Mouse (Mus musculus) megakaryocyte progenitor cell, adult 5-6 weeks (primary cell): ENCODE results near the gene Pgm2. TPM values are rescaled to one million over a fixed set of nuclear protein-coding genes. Genes with fewer than 3 reads are reported as not detected.

ENCODE experiments used
- ATAC-seq: replicated peaks from 2 replicates; pipeline ENCODE4 v1.8.0; 2016; ENCODE audit warnings: mild to moderate bottlenecking, moderate TSS enrichment, inconsistent platforms; ENCODE audit not compliant: poor library complexity
- total RNA-seq, 2 experiments: library from RNA; stranded (forward) in 1 of 2; stranded (reverse) in 1 of 2; fragments of 157-497, 149-512 nt in 1 of 2; fragments of 200-1000 nt in 1 of 2; gene quantifications; 2 replicates each; pipeline versions ENCODE4 v1.2.3 to v1.2.4; 2015 to 2017

Pgm2 gene
- total RNA-seq, 2 experiments from 2014 or later = 32.9 to 40.1 TPM

DNA sequence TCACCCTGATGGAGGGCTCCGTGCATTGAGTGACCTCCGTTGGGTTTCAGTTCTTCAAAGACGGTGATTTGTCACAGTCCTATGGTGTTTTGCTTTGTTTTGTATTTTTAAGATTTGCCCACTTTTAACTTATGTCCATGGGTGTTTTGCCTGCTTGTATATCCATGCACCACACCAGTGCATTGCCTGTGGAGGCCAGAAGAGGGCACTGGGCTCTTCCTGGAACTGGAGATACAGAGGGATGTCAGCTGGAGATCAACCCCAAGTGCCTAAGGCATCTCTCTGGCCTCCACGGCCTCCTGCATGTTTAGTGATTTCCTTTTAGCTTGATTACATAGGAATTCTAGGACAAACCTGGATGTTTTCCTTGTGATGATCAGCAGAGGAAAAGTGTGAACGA, 43.6 kb downstream of the Pgm2 start:
- peak; percentile 79 for ATAC-seq

GRCm38 (mm10) chr5:64140202-64140601, 47.5 kb downstream of the Pgm2 start:
- ATAC-seq = peak; percentile 68

- ATAC-seq = no peak
Observed at GRCm38 (mm10) chr5:64144315-64144714, 51.6 kb downstream of the Pgm2 start.

DNA sequence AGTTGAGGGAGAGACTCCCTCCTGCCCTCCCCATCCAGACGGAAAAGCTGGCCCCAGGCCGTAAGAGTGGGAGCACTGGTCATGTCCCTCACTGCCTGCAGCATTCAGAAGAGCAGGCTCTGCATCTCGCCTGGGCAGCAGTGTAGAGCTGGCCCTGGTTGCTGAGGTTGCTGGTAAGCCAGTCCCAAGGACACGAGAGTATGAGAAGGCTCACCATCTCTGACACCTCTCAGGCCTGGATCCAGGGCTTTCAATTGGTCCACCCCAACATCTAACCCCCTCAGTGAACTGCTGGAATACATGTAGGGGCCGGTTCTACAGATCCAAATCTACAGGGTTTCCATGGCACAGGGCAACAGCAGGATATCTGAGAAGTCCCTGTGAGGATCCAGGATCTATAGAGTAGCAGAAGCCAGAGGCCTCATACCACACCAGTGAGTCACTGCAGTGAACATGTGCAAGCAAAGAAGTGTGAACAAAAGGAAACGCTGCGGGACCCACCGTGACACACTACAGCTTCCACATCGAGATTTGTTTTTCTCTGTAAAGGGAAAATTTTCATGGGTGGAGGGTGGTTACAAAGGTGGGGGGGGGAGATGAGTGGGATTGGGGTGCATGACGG, 53.7 kb downstream of the Pgm2 start:
- no peak for ATAC-seq

GRCm38 (mm10) chr5:64149184-64150127, 56.7 kb downstream of the Pgm2 start:
- ATAC-seq = peak; percentile 67

DNA sequence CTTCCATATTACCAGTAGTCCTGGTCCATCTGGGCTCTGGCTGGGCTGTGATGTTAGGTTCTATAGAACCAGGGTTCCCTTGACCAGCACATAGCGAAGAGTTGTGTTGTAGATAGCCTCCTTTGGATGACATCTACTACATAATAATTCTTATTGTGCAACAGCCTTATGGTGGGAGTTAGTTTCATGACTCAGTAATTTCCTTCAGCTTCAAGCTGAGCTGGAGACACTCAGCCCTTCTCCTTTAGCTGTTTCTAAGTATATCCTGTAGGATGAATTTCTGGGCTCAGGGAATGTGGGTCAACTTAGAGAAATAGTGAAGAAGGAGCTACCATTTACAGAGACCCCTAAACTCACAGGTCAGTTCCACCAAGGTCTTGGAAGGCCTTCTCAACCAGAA, 60.6 kb downstream of the Pgm2 start:
- ATAC-seq = no peak

- peak; percentile 65 for ATAC-seq
Observed at GRCm38 (mm10) chr5:64155861-64156550, 63.3 kb downstream of the Pgm2 start, which contains the start of gene Tbc1d1. Gene Tbc1d1 (plus strand): TSS chr5:64156305.

DNA sequence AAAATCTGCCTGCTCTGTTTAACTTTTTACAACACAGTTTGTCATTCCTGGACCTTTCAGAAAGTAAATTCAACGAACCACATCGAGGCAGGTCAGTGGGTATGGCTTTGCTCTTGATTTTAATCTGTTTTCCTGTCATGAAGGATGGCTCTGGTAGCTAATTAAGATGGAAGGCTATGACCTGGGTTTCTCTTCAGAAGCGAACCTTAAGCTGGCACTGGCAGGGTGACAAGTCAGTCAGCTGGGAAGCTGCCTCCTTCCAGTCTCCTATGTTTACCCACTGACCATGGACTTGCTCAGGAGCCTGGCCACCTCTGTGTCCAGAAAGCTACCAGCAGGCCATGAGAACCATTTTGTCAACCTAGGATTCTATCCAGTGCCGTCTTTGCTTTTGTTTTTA, 63.8 kb downstream of the Pgm2 start:
- no peak for ATAC-seq

DNA sequence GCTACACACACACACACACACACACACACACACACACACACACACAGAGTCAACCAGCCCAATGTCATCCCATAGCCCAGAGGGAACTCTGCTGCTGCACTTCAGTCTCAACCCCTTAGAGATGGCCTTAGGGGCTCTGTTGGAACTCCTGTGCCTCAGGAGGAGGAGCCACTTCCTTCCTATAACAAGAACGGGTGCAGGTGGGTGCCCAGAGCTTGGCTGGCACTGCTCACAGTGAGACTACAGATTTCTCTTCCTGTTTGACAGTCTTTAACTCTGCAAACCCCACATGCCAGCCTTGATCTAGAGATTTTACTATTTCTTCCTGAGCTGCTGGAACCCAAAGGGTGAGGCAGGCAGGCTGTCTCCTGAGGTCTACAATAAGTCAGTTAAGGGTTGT, 65.2 kb downstream of the Pgm2 start:
- no peak for ATAC-seq

GRCm38 (mm10) chr5:64158501-64158900, 65.8 kb downstream of the Pgm2 start:
- peak; percentile 12; the same call in 1 of the 2 replicates for ATAC-seq

- ATAC-seq = peak; percentile 12; the same call in 1 of the 2 replicates
Observed at GRCm38 (mm10) chr5:64159065-64159780, 66.5 kb downstream of the Pgm2 start.

- peak; percentile 45 for ATAC-seq
Observed at GRCm38 (mm10) chr5:64159781-64160704, 67.3 kb downstream of the Pgm2 start.

GRCm38 (mm10) chr5:64160705-64161391, 68.1 kb downstream of the Pgm2 start:
- no peak for ATAC-seq

GRCm38 (mm10) chr5:64161917-64162316, 69.2 kb downstream of the Pgm2 start:
- ATAC-seq = no peak

- no peak for ATAC-seq
Observed at GRCm38 (mm10) chr5:64162582-64162981, 69.8 kb downstream of the Pgm2 start.

DNA sequence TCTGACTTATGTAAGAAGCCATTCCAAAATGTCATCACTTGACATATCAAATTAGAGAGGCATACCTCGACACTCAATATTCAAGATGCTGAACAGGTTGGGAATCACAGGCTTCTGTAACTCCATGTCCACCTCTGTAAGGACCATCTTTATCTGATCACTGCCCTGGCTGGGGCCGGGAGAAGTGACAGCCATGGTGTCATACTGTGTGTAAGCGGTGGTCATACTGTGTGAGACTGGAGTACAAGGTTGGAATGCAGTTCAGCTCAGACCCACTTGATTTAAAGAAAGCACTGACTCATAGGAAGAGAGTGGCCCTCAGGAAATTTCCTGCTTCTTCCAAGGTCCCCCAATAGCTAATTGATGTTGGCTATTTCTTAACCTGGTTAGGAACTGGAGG, 71.7 kb downstream of the Pgm2 start:
- no peak for ATAC-seq

DNA sequence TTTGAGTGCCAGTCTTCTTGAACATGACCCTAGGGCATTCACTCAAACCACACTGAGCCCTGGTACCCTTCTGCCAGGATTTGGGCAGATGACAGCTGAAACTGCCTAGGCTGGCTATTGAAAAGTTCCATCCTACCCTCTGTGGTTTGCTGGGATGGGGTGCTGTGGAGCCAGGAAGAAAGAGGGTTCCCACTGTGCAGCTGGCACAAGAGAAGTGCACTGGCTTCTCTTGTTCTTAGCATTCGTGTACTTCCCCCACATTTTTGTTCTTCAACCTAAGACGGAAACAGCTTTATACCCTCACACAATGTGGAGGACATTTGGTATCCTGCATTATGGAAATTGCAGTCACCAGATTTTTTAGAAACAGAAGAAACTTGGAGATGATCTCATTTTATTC, 73.1 kb downstream of the Pgm2 start:
- ATAC-seq = no peak

DNA sequence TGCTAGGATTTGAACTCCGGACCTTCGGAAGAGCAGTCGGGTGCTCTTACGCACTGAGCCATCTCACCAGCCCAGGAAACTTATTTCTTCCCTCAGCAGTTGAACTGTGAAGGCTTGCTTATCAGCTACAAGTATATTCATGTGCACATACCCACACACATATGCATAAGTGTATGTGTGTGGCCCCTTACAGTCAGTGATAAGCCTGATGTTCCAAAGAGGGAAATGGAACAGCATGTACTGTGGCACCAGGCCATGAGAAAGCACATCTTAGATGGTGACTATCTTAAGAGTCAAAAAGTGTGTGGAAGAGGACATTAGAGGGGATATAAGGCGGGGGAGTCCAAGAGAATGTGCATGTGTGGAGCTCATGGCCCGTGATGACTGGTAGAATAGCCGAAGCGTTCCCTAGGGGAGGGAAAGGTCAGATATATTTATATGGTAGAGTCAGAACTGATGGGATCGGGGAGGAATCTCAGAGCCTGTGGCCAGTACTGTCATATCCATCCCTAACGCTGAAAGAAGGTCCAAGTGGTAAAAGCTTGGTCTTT, 76.3 kb downstream of the Pgm2 start:
- no peak for ATAC-seq

DNA sequence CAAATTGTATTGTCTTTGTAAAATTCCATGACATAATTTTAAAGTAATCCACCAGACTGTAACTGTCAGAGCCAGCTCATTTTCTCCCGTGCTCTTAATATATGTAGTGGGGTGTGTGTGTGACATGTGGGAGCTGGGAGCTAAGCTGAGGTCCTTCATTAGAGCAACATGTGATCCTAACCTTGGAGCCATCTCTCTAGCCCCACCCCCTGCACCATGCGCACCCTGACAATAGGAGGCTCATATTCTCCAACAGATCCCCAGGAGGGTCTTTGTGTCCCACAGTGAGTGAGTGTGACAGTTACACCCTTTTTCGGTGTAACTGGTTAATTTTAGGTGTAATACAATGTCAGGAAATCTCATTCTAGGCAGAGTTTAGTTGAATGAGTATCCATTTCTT, 80.1 kb downstream of the Pgm2 start:
- ATAC-seq = no peak
